Comparison of ENCODE assay signal across 10 mouse cellular contexts in the genomic region with DNA sequence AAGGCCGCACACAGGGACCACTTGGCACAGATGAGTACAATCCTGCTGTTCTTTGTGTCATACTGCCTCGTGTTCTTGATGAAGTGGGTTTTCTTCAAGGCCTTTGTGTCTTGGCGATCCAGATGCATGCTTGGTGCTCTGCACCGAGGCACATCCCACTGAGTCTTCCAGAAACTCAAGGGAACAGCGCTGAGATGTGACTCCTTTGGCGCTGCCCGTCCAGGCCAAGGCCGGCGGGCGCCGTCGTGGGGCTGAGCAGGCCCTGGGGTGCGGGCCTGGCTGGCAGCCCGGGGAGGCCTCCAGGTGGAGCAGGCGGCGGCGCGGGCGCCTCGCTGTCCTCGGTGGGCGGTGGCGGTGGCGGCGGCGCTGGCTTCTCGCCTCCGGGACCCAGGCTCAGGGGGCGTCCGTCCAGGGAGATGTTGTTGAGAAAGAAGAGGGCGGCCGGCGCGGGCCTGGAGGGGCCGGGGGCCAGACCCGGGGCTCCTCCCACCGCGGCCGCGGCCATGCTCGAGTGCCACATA. TPM values are rescaled to one million over a fixed set of nuclear protein-coding genes. Genes with fewer than 3 reads are reported as not detected.
DNase-seq lines count a peak whose midpoint lies in the region; ATAC-seq lines count a peak whose summit lies in the region.
"Had no signal": no experiment of that assay in that cellular context is flagged by ENCODE, and none has a peak within 500 bp of the region (broad histone marks: within the 10 kb centered on the region; RNA-seq: fewer than 3 reads in every experiment).

No protein-coding gene starts in this region.

- H3K9me3 ChIP-seq in kidney, embryonic 14.5 days (ENCODE audit: control insufficient read depth, low read length) = no peaks in the 10 kb centered on the region
- H3K9me3 ChIP-seq in embryonic facial prominence, embryonic 12.5 days = no peaks in the 10 kb centered on the region; the same call in 1 of the 2 replicates
- no peaks in the 10 kb centered on the region for H3K9me3 ChIP-seq in limb, embryonic 11.5 days (ENCODE audit: control insufficient read depth, low read length)

- H3K27me3 ChIP-seq in kidney, embryonic 14.5 days (ENCODE audit: control insufficient read depth, insufficient read depth, low read length) = no peaks in the 10 kb centered on the region
- H3K27me3 ChIP-seq in embryonic facial prominence, embryonic 12.5 days = 0 out of 2 replicates have a peak, but pooled peaks cover 3% of the 10 kb centered on the region
- no peaks in the 10 kb centered on the region for H3K27me3 ChIP-seq in limb, embryonic 11.5 days (ENCODE audit: control insufficient read depth, insufficient read depth, low read length)

- no peak overlapping the region for H3K27ac ChIP-seq in kidney, embryonic 14.5 days (ENCODE audit: low read depth, low read length)
- H3K27ac ChIP-seq in embryonic facial prominence, embryonic 12.5 days = no peak overlapping the region
- no peak overlapping the region for H3K27ac ChIP-seq in limb, embryonic 11.5 days (replicated peaks; ENCODE audit: low read depth, low read length)

- H3K4me3 ChIP-seq in kidney, embryonic 14.5 days (ENCODE audit: low read length) = peak overlapping the region; percentile 29
- H3K4me3 ChIP-seq in embryonic facial prominence, embryonic 12.5 days = peak overlapping the region; percentile 30
- peak overlapping the region; percentile 19; the same call in 1 of the 2 replicates for H3K4me3 ChIP-seq in limb, embryonic 11.5 days (ENCODE audit: low read depth, low read length)

- DNase-seq in kidney, adult 18-20 months = no peak
- peak; percentile 41 for DNase-seq in limb, embryonic 11.5 days (ENCODE audit: low spot score)
- DNase-seq in retina, embryonic 14.5 days (ENCODE audit: low spot score) = peak; percentile 45
- DNase-seq in kidney, adult 8-10 months = no peak
- DNase-seq in frontal cortex, postnatal 36 days (ENCODE audit: low spot score in 2 of 2) = no peak

- peak overlapping the region; percentile 49 for H3K4me2 ChIP-seq in kidney, embryonic 14.5 days (replicated peaks; ENCODE audit: low read depth, low read length)
- H3K4me2 ChIP-seq in embryonic facial prominence, embryonic 12.5 days (replicated peaks) = peak overlapping the region; percentile 53
- H3K4me2 ChIP-seq in limb, embryonic 11.5 days (ENCODE audit: low read depth, severe bottlenecking) = peak overlapping the region; percentile 36

- peak; percentile 66 for ATAC-seq in kidney, embryonic 14.5 days (ENCODE audit: low FRiP score, low TSS enrichment)
- no peak for ATAC-seq in embryonic facial prominence, embryonic 12.5 days (ENCODE audit: insufficient number of reproducible peaks, insufficient read depth, low FRiP score, low TSS enrichment)
- ATAC-seq in limb, embryonic 11.5 days (ENCODE audit: insufficient number of reproducible peaks, low FRiP score, low TSS enrichment, low read depth) = peak; percentile 76; the same call in 1 of the 2 replicates
- no peak for ATAC-seq in monocyte, adult 5-6 weeks (replicated peaks; ENCODE audit: insufficient number of reproducible peaks, low FRiP score, low TSS enrichment, poor library complexity, severe bottlenecking)

- peak overlapping the region; percentile 45; the same call in 1 of the 2 replicates for H3K9ac ChIP-seq in kidney, embryonic 14.5 days (ENCODE audit: low read depth, low read length)
- H3K9ac ChIP-seq in embryonic facial prominence, embryonic 12.5 days = peak overlapping the region; percentile 41
- H3K9ac ChIP-seq in limb, embryonic 11.5 days (ENCODE audit: low read length) = peak overlapping the region; percentile 34; the same call in 1 of the 2 replicates

- 19% methylated on average over 41 of the region's 41 CpGs for WGBS in kidney, embryonic 14.5 days
- 21% methylated on average over 29 of the region's 41 CpGs for whole genome bisulfite sequencing in embryonic facial prominence, embryonic 12.5 days
- 20% methylated on average over 36 of the region's 41 CpGs for WGBS in limb, embryonic 11.5 days

- H3K36me3 ChIP-seq in kidney, embryonic 14.5 days (ENCODE audit: control insufficient read depth, insufficient read depth, low read length) = no peaks in the 10 kb centered on the region
- H3K36me3 ChIP-seq in embryonic facial prominence, embryonic 12.5 days = no peaks in the 10 kb centered on the region
- no peaks in the 10 kb centered on the region for H3K36me3 ChIP-seq in limb, embryonic 11.5 days (ENCODE audit: control insufficient read depth, insufficient read depth, low read length)

- no peaks in the 10 kb centered on the region for H3K4me1 ChIP-seq in kidney, embryonic 14.5 days (ENCODE audit: control insufficient read depth, insufficient read depth, low read length)
- no peaks in the 10 kb centered on the region for H3K4me1 ChIP-seq in embryonic facial prominence, embryonic 12.5 days
- no peaks in the 10 kb centered on the region for H3K4me1 ChIP-seq in limb, embryonic 11.5 days (ENCODE audit: control insufficient read depth, insufficient read depth, low read length)

RNA-seq across cellular contexts. Expression of gene Adck1, which starts 6.1 kb away (rescaled TPM):
- polyA plus RNA-seq in kidney, embryonic 14.5 days (2014; fragmentation: Nextera tagmentation; extraction: Ambion mirVana) = 16.0 and 17.3 TPM in 2 replicates
- polyA plus RNA-seq in embryonic facial prominence, embryonic 12.5 days (2016; fragmentation: Nextera tagmentation; extraction: Ambion mirVana) = 23.1 and 24.3 TPM in 2 replicates
- polyA plus RNA-seq in limb, embryonic 11.5 days (2014; fragmentation: Nextera tagmentation; extraction: Ambion mirVana) = 12.7 and 14.8 TPM in 2 replicates
- 8.2 to 13.2 TPM (median 8.7 TPM) in 3 replicates for total RNA-seq in monocyte, adult 5-6 weeks (2017)

RNA-seq across cellular contexts. Expression of gene Gm5039, which starts 30.4 kb away (rescaled TPM):
- polyA plus RNA-seq in kidney, embryonic 14.5 days (2014; fragmentation: Nextera tagmentation; extraction: Ambion mirVana) = not detected in 2 replicates
- polyA plus RNA-seq in embryonic facial prominence, embryonic 12.5 days (2016; fragmentation: Nextera tagmentation; extraction: Ambion mirVana) = not detected in 2 replicates
- not detected in 2 replicates for polyA plus RNA-seq in limb, embryonic 11.5 days (2014; fragmentation: Nextera tagmentation; extraction: Ambion mirVana)
- not detected in 3 replicates for total RNA-seq in monocyte, adult 5-6 weeks (2017)
- total RNA-seq: neutrophil, adult 5-6 weeks had no signal
- polyA plus RNA-seq: frontal cortex, adult 2 months had no signal

Comparison
In these comparisons a context has a peak if more than half of its experiments do, and no peak if none do; other contexts are left out.
1. ATAC-seq: peak in kidney, embryonic 14.5 days (single experiment) and limb, embryonic 11.5 days (single experiment); none in embryonic facial prominence, embryonic 12.5 days (single experiment) and monocyte, adult 5-6 weeks (single experiment).
2. DNase-seq: peak in limb, embryonic 11.5 days (single experiment) and retina, embryonic 14.5 days (single experiment); none in kidney, adult 18-20 months (single experiment), kidney, adult 8-10 months (0 of 2) and frontal cortex, postnatal 36 days (0 of 2).
3. Peak in every context shown above with its lines, with median percentiles within 50 percentile points of each other: H3K4me2 ChIP-seq, H3K4me3 ChIP-seq and H3K9ac ChIP-seq.